In genomic region chr12:75480031-75480430, GRCm38 (mm10) we compare ENCODE assay signal across 12 mouse cellular contexts.
"Had no signal": no experiment of that assay in that cellular context is flagged by ENCODE, and none has a peak within 500 bp of the region (broad histone marks: within the 10 kb centered on the region; RNA-seq: fewer than 3 reads in every experiment).

No protein-coding gene starts in this region.

- DNase-seq: liver, embryonic 13.5 days; lung, adult 2 months; right cerebral cortex, adult 18-20 months; right cerebral cortex, postnatal 25 days; thymus, adult 18-20 months; thymus, postnatal 14 days had no signal

- H3K4me3 ChIP-seq: layer of hippocampus, adult 2 months; limb, embryonic 12.5 days; liver, embryonic 13.5 days; midbrain, embryonic 13.5 days had no signal

- H3K4me1 ChIP-seq: limb, embryonic 12.5 days had no signal

- H3K27ac ChIP-seq: hindbrain, postnatal 0 days; kidney, postnatal 0 days; layer of hippocampus, adult 2 months; limb, embryonic 12.5 days; liver, embryonic 13.5 days; midbrain, embryonic 13.5 days; stomach, postnatal 0 days had no signal

- ATAC-seq: hindbrain, postnatal 0 days; midbrain, embryonic 13.5 days had no signal

- H3K9me3 ChIP-seq: limb, embryonic 12.5 days; liver, embryonic 13.5 days; midbrain, embryonic 13.5 days had no signal

- H3K4me2 ChIP-seq: limb, embryonic 12.5 days; liver, embryonic 13.5 days; midbrain, embryonic 13.5 days had no signal

- H3K9ac ChIP-seq: limb, embryonic 12.5 days; liver, embryonic 13.5 days; midbrain, embryonic 13.5 days had no signal

- H3K27me3 ChIP-seq: limb, embryonic 12.5 days; liver, embryonic 13.5 days; midbrain, embryonic 13.5 days had no signal

- H3K36me3 ChIP-seq: liver, embryonic 13.5 days; midbrain, embryonic 13.5 days had no signal
